Mouse (Mus musculus): ENCODE results near the gene Whamm. TPM values are rescaled to one million over a fixed set of nuclear protein-coding genes. Genes with fewer than 3 reads are reported as not detected.
A peak's percentile ranks its signal among the peaks of the same experiment; 100 is the strongest.

Whamm gene
- polyA plus RNA-seq, 1 experiment from 2014 or later = 6.2 TPM

MicroRNAs encoded within 50 kb of the gene (microRNA counts, 519-probe panel; counts per million panel counts)
- 1,530 counts per million, percentile 5 among the panel's probes with 10 or more counts for microRNA mmu-miR-1839-3p
- microRNA mmu-miR-1839-5p = 3,684 counts per million, percentile 52 among the panel's probes with 10 or more counts

Other genes starting within 250 kb of the Whamm start
- 845 and 863 TPM in 2 replicates for gene Rps17, start 226.0 kb upstream of the Whamm start, polyA plus RNA-seq (2015; fragmentation: Nextera tagmentation; extraction: Ambion mirVana)
- gene Cpeb1, start 115.8 kb upstream of the Whamm start, polyA plus RNA-seq (2015; fragmentation: Nextera tagmentation; extraction: Ambion mirVana) = 3.8 and 4.8 TPM in 2 replicates
- 121 and 134 TPM in 2 replicates for gene Ap3b2, start 77.3 kb upstream of the Whamm start, polyA plus RNA-seq (2015; fragmentation: Nextera tagmentation; extraction: Ambion mirVana)
- not detected in 2 replicates for gene BC048679, start 73.0 kb upstream of the Whamm start, polyA plus RNA-seq (2015; fragmentation: Nextera tagmentation; extraction: Ambion mirVana)
- gene Fsd2, start 4.3 kb upstream of the Whamm start, polyA plus RNA-seq (2015; fragmentation: Nextera tagmentation; extraction: Ambion mirVana) = 0.09 and 0.25 TPM in 2 replicates
- gene Homer2, start 136.3 kb downstream of the Whamm start, polyA plus RNA-seq (2015; fragmentation: Nextera tagmentation; extraction: Ambion mirVana) = 20.6 and 27.0 TPM in 2 replicates
- 134 and 135 TPM in 2 replicates for gene Ramac, start 191.7 kb downstream of the Whamm start, polyA plus RNA-seq (2015; fragmentation: Nextera tagmentation; extraction: Ambion mirVana)
- 52.7 and 53.5 TPM in 2 replicates for gene 3110040N11Rik, start 218.2 kb downstream of the Whamm start, polyA plus RNA-seq (2015; fragmentation: Nextera tagmentation; extraction: Ambion mirVana)